Mouse (Mus musculus) frontal cortex, adult 2 months (tissue): Measurements from ENCODE around the gene Cirbp. TPM values are rescaled to one million over a fixed set of nuclear protein-coding genes. Genes with fewer than 3 reads are reported as not detected.
A peak's percentile ranks its signal among the peaks of the same experiment; 100 is the strongest.

Source experiments
- DNase-seq, 2 experiments: peaks; one replicate each; pipeline ENCODE4 v3.0.0; 2022; ENCODE audit warnings: low spot score in 1 of 2; ENCODE audit errors: extremely low spot score in 1 of 2
- polyA plus RNA-seq: library from polyadenylated mRNA; depleted of rRNA; stranded (reverse); fragments of >200 nt; gene quantifications from 2 replicates; pipeline ENCODE4 v1.2.3, GENCODE M21; 2012; rRNA removed

Cirbp gene
- 212 and 226 TPM in 2 replicates for polyA plus RNA-seq

DNA sequence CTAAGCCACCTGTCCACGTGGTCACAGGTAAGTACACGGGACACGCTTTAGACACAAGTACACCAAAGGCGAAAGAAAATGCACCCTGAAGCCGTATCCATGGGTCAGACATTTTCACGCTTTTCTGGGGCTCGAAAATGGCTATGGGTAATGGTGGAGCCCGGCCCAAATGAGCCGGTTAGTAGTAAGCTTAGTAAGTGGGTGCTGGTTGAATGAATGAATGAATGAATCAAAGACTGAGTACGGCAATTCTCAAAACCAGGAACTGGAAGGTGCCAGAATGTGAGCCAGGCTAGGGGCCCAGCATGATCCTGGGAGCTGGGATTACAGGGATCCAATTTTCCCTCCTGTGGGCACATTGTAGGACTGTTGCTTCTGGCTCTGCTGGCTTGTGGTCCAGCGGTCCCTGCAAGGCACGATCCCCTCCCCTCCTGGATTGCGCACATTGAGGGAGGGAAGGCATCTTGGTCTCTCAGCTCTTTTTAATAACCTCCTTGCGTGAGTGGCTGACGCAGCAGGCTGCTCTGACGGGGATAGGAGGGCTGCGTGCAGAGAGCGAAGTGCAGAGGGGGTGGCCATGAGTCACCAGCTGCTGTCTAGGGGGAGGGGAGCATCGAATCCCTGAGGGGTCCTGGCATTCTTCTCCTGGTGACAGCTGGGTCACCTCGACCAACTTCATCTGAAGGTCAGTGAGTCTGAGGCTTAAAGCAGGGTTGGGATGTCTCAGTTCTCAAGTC is at the start of gene Cirbp:
Gene Cirbp (plus strand): TSS at position 594 of the 737 bp plus-strand sequence.
- peak in 1 of 2 experiments; percentile 83 for DNase-seq

DNA sequence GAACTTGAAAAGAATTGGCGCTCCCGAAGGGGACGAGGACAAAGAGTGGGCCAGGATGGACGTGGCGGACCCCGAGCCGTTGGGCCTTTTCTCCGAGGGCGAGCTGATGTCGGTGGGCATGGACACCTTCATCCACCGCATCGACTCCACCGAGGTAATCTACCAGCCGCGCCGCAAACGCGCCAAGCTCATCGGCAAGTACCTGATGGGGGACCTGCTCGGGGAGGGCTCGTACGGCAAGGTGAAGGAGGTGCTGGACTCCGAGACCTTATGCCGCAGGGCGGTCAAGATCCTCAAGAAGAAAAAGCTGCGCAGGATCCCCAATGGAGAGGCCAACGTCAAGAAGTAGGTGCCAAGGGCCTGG is 49.2 kb upstream of the Cirbp start:
- DNase-seq = no peak

DNA sequence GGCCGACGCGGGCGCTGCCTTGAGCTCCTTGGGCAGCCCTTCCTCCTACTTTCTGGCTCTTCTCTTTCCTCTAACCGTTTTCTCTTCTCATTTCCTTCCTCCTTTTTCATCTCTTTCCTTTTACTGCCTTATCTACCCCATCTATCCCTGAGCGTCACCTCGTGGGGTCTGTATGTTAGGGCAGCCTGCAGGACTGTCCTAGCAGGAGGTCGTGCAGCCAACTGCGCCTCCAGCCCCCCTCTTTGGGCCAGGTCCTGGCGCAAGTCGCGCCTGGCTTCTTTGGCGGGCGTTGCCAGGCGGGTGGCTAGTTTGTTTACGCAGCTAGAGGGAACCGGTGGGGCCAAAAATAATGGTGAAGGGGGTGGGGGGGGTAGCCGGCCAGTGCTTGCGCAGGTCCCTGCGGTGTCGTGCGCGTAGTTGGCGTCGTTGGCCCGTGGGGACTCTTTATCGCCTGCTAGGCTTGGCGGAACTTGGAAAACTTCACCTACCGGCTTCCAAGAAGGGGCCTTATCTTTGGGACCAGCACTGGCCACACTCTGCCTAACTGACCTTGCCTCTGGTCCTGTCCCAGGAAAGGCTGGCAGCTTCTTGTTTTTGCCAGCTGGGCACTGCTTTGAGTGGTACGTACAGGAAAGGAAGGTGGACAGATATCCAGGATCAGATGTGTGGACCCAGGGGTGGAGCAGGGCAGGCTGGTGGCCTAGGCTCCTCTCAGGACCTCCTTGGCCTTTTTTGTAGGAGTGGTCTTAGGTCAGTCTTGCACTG is 48.7 kb upstream of the Cirbp start:
- DNase-seq = no peak

DNA sequence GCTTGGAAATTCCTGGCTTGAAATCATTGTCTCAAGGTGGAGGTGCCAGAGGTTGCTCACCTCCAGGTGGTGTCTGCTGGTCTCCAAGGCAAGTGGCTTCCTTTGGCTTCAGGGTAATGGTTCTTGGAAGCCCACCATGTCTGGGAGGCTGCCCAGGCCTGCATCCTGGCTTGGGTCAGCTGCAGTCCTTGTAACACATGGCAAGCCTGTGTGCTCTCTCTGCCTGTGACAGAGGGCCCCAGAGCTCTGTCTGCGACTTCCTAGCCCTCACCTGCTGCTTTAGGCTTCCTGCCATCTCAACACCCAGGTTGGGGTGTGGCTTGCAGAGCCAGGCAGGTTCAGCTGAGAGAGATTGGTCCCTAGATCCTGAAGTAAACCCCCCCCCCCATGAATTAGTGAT is 48.0 kb upstream of the Cirbp start:
- DNase-seq = no peak

DNA sequence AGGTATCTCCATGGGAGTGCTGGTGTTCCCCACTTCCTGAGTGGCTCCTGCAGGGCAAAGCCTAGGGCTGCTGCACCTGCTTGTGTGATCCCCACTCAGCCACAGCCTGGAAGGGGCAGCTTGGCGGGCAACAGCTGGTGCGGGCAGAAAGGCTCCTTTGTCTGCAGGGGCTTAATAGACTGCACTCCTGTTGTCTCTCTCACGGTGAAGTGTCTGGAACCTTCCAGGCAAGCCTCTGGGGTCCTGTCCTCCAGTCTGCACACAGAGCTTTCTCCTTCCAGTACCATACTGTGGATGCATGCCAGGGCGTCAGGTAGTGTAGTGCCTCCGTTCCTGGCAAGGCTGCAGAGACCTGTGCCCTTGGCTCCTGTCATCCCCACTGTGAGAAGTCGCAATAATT is 47.2 kb upstream of the Cirbp start:
- DNase-seq = no peak

DNA sequence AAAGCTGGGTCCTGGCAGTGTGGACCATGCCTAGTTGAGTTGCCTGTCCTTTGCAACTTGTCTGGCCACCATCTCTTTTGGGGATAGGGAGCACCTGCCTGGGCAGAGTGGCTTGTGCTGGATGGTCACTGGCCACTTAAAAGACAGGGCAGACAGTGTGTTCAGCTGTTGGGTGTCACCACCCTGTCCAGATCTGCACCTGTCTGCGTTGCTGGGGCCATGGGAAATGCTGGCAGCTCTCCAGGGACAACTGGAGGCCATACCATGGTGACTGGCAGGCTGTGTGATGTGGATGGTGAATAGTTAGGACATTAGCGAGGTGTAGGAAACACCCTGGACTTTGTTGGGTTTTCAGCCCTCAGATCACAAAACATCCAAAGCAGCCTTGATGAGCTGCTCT is 45.6 kb upstream of the Cirbp start:
- DNase-seq = no peak

DNA sequence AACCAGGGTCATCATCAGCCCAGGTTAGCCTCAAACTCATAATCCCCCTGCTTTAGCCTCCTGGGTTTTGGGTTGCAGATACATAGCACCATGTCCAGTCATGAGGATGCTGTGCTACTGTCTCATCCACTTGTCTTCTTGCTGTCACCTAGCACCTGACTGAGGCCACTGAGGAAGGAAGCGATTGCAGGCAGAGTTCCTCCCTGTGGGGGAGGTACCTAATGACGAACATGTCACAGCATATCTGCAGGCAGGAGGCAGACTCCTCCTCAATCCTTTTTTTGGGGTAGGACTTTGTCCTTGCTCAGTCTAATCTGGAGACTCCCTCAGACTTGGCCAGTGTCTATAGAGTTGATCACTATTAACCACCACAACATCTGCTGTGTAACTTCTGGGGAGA is 44.1 kb upstream of the Cirbp start:
- no peak for DNase-seq

DNA sequence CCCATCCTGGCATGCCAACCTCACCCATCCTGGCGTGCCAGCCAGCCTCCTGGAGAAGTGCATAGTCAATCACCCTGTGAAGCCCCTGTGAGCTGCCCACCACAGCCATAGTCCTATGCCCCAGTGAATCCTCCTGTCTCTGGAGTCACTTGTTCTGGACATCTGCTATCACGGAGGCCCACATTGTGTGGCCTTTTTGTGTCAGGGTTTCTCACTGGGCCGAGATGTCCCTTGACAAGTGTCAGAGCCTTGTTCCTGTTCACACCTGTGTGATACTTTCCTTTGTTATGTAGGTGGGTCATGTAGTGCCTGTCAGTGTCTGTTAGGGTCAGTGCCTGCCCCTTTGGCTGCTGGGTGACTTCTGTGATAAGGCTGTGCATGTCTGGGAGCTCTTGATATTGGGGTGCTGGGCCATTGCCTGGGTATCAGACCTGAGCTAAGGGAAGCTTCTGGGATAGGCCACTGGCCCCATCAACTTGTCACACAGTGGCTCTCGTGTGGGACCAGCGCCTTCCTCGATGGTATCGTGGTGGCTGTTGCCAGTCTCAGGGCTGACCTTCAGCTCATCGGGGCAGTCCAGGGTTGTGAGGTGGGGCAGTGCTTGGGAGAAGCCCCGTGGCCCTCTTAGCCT is 41.7 kb upstream of the Cirbp start:
- no peak for DNase-seq

DNA sequence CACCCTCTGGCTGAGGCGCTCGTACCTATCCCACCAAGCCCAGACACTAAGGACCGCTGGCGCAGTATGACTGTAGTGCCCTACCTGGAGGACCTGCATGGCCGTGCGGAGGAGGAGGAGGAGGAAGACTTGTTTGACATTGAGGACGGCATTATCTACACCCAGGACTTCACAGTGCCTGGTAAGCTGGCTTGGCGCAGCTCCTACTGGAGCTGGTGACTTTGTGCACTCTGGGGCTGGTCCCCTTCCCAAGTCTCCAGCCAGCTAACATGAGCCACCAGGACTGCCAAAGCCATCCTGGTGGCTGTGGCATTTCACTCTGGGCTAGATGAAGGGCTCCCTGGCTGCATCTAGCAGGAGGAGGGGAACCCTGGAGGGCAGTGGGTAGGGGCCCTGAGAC is 37.9 kb upstream of the Cirbp start:
- DNase-seq = no peak

DNA sequence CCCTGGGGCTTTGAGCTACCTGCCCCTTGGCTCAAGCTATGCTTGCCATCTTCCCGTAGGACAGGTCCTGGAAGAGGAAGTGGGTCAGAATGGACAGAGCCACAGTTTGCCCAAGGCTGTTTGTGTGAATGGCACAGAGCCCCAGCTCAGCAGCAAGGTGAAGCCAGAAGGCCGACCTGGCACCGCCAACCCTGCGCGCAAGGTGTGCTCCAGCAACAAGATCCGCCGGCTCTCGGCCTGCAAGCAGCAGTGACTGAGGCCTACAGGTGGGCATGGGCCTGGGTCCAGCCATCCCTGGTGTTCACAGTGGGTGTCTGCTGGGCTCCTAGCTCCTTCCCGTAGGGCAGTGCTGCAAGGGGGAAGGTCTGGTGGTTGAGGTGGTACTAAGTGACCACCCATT is 35.9 kb upstream of the Cirbp start:
- no peak for DNase-seq

DNA sequence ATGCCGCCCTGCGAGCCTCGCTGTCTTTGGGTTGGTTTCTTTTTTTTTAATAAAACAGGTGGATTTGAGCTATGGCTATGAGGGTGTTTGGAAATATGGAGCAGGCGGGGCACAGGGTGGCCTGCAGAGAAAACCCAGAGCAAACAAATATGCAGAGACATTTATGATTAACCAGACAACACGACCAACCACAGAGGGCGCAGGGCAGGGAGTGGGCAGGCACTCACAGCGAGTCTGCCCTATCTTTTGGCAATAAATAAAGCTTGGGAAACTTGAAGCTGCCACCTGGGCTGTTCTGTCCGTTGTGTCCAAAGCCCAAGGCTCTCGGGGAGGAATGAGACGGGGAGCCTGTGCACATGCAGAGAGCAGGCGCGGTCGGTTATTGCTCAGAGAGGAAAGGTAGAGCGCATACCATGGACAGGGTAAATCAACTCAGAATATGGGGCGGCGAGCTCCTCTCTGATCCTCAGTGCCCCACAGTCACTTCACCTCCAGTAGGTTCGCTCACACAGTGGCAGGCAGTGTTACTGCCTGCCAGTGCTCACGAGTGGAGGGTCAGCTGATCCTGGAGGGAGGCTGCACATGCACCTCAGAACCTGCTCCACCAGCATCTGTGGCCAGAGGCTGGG is 35.3 kb upstream of the Cirbp start:
- peak in 1 of 2 experiments; percentile 28 for DNase-seq

DNA sequence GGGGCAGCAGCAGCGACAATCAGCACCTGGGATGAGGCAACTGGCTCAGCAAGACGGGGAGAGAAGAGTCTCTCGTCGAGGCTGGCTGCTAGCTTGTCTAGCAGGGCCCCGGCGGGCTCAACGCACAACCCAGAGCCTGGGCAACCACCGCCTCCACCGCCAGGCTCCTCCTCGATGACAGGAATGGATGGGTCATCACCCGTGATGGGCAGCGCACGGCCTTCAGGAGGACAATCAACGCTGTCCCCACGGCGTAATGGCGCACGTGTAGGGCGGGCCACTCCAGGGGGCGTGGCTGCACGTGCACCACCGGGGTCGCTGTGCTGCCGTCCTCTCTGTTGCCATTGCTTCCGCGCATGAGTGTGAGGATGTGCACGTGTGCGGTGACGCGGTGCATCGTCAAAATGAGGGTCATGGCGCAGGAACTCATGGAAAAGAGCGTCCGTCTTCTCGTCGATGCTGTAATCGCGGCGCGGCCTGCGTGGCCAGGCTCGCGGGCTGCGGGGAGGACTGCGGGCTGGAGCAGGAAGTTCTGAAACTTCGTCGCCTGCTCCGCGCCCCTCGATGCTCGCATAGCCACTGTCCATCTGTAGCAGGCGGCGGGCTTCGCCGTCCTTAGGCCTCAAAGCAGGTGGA is 34.4 kb upstream of the Cirbp start:
- peak in 1 of 2 experiments; percentile 66 for DNase-seq

DNA sequence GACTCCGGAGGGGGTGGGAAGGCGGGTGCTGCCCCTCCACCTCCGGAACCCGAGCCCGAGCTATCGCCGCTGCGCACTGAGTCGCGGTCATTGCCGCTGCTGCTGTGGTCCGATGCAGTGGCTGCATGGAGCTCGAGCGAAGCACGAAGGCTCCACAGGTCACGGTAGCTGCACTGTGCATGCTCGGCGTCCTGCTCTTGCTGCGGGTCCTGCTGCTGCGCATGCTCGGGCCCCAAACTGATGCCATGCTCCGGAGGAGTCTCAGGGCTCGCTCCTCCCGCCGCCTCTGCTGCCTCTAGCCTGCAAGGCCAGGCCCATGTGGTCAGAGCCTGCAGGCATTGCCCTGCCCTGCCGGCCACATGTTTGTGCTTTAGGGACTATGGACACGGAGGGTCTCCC is 33.8 kb upstream of the Cirbp start:
- DNase-seq = no peak

DNA sequence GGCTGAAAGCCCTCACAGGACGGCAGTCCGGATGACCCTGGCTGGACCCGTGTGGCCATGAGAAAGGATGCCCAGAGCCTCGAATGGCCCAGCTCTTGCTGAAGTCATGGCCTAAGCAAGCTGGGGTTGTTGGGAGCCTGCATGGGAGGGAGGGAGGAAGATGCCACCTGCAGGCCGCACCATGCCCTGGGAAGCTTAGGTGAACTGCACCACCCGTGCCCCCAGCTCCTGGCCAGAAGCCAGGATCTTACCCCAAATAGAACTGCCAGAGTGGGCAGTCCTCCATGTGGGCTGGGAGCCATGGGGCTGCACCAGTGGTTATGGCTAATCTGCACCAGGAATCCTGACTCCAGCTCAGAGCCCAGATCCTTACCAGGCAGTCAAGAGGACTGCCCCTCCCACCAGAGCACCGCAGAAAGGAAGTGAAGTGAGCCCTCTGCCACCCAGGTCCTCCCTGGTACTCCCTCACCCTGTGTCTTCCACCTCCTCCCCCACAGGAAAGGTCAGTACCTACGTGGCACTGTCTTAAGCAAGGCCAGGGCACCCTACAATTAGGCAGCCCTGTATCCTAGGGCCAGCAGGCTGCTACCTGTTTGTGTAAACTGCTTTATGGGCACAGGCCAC is 32.4 kb upstream of the Cirbp start:
- DNase-seq = no peak

DNA sequence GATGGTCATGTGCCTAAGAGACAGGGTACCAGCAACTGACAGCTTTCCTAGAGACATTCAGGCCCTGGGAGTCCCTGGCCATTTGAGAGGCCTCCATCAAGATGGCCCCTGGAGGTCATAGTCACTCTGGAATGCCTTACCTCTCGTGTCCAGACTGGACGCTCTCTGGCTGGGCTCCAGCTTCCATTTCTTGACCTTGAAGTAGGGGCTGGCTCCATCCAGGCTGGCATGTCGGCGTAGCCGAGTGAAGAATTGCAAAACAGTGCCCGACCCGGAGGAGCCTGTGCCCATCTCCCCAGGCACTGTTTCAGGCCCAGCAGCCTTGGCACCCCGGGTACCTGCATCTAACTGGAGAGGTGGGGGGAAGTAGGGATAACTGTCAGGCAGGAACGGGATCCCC is 31.4 kb upstream of the Cirbp start:
- no peak for DNase-seq

DNA sequence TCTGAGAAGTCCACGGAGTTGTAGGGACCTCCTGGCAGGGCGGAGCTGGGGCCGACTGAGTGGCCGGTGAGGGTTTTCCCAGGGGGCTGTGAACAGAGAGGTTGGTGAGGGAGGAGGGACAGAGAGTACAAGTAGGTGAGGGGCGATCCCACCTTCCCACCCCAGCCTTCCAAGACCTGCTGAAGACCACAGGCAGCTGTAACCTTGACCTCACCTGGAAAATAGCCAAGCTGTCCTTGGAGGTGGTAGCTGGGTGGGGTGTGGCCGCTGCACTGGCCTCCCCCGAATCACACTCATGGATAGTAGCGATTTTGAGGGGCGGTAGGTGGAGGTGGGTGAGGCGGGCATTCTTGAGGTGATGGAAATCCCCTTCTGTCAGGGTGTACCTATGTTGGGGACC is 30.6 kb upstream of the Cirbp start:
- no peak for DNase-seq

DNA sequence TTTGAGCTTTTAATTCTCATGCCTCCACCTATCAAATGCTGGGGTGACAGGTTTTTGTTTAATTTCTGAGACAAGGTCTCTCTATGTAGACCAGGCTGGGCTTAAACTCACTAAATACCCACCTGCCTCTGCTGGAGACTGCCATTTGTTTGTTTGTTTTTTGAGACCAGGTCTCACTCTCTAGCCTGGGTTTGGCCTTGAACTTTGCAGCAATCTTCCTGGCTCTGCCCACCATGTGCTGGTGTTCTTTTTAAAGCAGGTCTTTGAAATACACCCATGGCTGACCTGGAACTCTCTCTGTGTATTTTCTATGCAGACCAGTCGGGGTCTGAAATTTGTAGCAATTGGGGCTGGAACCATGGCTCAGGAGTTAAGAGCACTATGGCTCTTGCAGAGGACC is 30.1 kb upstream of the Cirbp start:
- DNase-seq = no peak

DNA sequence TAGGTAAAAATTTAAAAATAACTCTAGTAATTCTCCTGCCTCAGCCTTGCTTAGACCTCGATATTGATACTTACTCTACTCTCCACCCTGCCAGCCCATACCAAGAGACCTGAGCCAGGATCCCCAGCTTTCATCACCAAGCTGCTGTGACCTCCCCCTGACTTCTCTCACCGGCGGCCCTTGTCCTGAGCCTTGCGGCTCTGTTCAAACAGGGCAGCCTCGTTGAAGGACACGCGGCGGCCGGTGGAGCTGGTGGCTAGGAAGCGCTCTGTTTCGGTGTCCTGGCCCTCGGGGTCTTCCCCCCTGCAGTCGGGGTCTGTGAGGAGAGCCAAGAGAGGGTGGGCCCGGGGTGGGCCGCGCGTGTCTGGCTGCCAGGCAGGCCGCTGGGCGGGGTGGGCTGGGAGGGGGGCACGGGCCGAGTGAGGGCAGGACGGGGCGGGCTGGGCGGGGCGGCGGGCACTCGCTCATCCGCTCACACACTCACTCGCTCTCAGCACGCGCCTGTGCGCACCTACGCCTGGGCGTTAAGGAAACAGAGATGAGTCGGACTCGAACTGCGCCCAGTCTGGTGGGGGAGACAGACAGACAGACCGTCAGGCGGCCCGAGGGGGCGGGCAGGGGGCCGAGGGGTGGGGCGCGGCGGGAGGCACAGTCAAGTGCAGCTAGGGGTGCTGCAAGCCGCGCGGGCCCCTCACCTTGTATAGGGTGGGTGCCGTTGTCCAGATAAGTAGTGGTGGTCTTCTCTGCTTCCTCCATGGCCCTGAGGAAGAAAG is 29.4 kb upstream of the Cirbp start:
- no peak for DNase-seq

DNA sequence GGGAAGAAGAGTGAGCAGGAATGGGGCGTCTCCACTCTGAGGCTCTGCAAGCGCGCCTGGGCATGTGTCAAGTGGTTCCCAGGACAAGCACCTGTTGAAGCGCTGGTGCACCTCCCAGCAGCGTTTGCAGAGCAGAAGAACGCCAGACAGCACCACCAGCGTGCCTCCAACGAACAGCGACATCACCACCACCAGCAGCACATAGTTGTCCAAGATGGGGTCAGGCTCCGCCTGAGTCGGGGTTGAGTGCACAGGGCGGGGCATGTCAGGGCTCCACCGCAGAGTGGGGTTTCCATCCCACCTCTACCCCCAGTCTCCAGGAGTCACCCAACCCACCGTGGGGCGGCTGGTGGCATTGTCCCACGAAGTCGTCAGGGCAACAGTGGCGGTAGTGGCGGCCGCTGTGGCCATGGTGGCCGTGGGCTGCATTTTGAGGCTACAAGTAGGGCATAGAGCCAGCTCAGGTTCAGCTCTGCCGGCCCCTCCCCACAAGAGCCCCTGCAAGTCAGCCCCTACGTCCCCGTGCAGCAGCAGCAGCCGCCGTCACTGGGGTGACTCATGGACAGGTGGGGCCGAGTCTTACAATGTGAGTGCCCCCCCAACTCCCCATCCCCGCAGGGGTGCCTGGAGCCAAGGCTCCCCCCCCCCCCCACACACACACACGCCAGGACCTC is 28.7 kb upstream of the Cirbp start:
- DNase-seq = peak in 1 of 2 experiments; percentile 71
